Comparison of ENCODE assay signal across 18 mouse cellular contexts in the genomic region with DNA sequence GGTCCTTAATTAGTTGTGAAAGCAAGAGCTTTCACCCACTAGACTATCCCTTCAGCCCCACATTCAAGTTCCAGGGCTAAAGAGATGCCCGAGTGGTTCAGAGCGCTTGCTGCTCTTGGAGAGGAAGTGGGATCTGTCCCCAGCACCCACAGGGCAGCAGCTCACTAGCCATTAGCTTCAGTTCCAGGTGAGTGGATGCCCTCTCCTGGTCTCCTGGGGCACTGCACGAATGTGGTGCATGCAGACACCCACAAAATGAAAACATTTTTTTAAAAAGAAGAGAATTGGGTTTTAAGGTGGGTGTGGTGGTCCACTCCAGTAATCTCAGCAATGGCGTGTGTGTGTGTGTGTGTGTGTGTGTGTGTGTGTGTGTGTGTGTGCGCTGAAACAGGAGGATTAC. TPM values are rescaled to one million over a fixed set of nuclear protein-coding genes. Genes with fewer than 3 reads are reported as not detected.
DNase-seq lines count a peak whose midpoint lies in the region; ATAC-seq and TF ChIP-seq lines count a peak whose summit lies in the region.
"Had no signal": no experiment of that assay in that cellular context is flagged by ENCODE, and none has a peak within 500 bp of the region (broad histone marks: within the 10 kb centered on the region; RNA-seq: fewer than 3 reads in every experiment).

No protein-coding gene starts in this region.

- no peak overlapping the region for H3K9ac ChIP-seq in intestine, postnatal 0 days (ENCODE audit: low read depth, low read length)
- H3K9ac ChIP-seq in intestine, embryonic 16.5 days (ENCODE audit: low read depth, low read length), result no peak overlapping the region
- no peak overlapping the region for H3K9ac ChIP-seq in lung, postnatal 0 days (replicated peaks; ENCODE audit: low read depth)
- H3K9ac ChIP-seq: forebrain, postnatal 0 days; heart, embryonic 13.5 days; intestine, embryonic 15.5 days; liver, embryonic 15.5 days had no signal

- POLR2A ChIA-PET in Patski (lab: Charles Lee), result interaction anchor here (0.6 to 0.7 kb wide), 2 partner anchors 10 to 1360 kb away, joined by 4 to 6 read pairs; no protein-coding TSS in a partner anchor

- WGBS in intestine, postnatal 0 days, result 92% methylated on average over 5 of the region's 5 CpGs
- WGBS in intestine, embryonic 16.5 days, result 87% methylated on average over 5 of the region's 5 CpGs
- 85% methylated on average over 5 of the region's 5 CpGs for WGBS in lung, postnatal 0 days

- H3K4me1 ChIP-seq in intestine, postnatal 0 days (replicated peaks; ENCODE audit: control insufficient read depth, insufficient read depth, low read length), result no peaks in the 10 kb centered on the region
- H3K4me1 ChIP-seq in intestine, embryonic 16.5 days (ENCODE audit: control insufficient read depth, insufficient read depth, low read length), result no peaks in the 10 kb centered on the region
- no peaks in the 10 kb centered on the region for H3K4me1 ChIP-seq in lung, postnatal 0 days (ENCODE audit: insufficient read depth, low read depth, low read length)
- H3K4me1 ChIP-seq: heart, embryonic 13.5 days; intestine, embryonic 15.5 days; liver, embryonic 15.5 days; midbrain, embryonic 10.5 days had no signal

- in situ Hi-C loops in Patski (cut with MboI; ENCODE audit: low pct_unique_long_range_greater_than_20kb), result no loop called here

- no peaks in the 10 kb centered on the region for H3K27me3 ChIP-seq in intestine, postnatal 0 days (replicated peaks; ENCODE audit: control insufficient read depth, insufficient read depth, low read length)
- H3K27me3 ChIP-seq in intestine, embryonic 16.5 days (replicated peaks; ENCODE audit: control insufficient read depth, insufficient read depth, low read length), result no peaks in the 10 kb centered on the region
- H3K27me3 ChIP-seq in lung, postnatal 0 days (replicated peaks; ENCODE audit: insufficient read depth, low read length), result no peaks in the 10 kb centered on the region
- H3K27me3 ChIP-seq in Patski, result no peaks in the 10 kb centered on the region
- H3K27me3 ChIP-seq in splenic B cell, adult 2 months (ENCODE audit: control insufficient read depth, insufficient read depth, low read length, poor library complexity, severe bottlenecking), result no peaks in the 10 kb centered on the region
- H3K27me3 ChIP-seq: heart, embryonic 13.5 days; intestine, embryonic 15.5 days; liver, embryonic 15.5 days had no signal

- ATAC-seq in intestine, postnatal 0 days, result no peak
- ATAC-seq in intestine, embryonic 16.5 days, result no peak
- ATAC-seq in lung, postnatal 0 days, result no peak
- no peak for ATAC-seq in Patski
- ATAC-seq: forebrain, postnatal 0 days; intestine, embryonic 15.5 days had no signal

- CTCF ChIA-PET in Patski (lab: Charles Lee), result interaction anchor here (0.9 to 1.7 kb wide), 6 partner anchors 8 to 562 kb away, joined by 3 to 6 read pairs (median 3); no protein-coding TSS in a partner anchor

- no peak overlapping the region for H3K27ac ChIP-seq in intestine, postnatal 0 days (ENCODE audit: low read depth, low read length)
- no peak overlapping the region for H3K27ac ChIP-seq in intestine, embryonic 16.5 days (ENCODE audit: low read length)
- no peak overlapping the region for H3K27ac ChIP-seq in lung, postnatal 0 days (ENCODE audit: low read length)
- H3K27ac ChIP-seq: heart, embryonic 13.5 days; intestine, embryonic 15.5 days; liver, embryonic 15.5 days; midbrain, embryonic 10.5 days had no signal

- no peak for TF ChIP-seq EP300 in lung, postnatal 0 days (IDR thresholded peaks at IDR 0.05)

- TF ChIP-seq CTCF in intestine, postnatal 0 days (IDR thresholded peaks at IDR 0.05; ENCODE audit: low read depth), result 0 out of 2 replicates have a peak, but pooled peaks have one; percentile 28
- 0 out of 2 replicates have a peak, but pooled peaks have one; percentile 13 for TF ChIP-seq CTCF in lung, postnatal 0 days (IDR thresholded peaks at IDR 0.05)
- TF ChIP-seq CTCF in Patski (IDR thresholded peaks at IDR 0.05), result peak; percentile 47

- peaks cover 28% of the 10 kb centered on the region for H3K36me3 ChIP-seq in intestine, postnatal 0 days (ENCODE audit: control insufficient read depth, insufficient read depth)
- H3K36me3 ChIP-seq in intestine, embryonic 16.5 days (ENCODE audit: control insufficient read depth, insufficient read depth, low read length), result peaks cover 6% of the 10 kb centered on the region; the same call in 1 of the 2 replicates
- H3K36me3 ChIP-seq in lung, postnatal 0 days (ENCODE audit: insufficient read depth, low read length), result peaks cover 17% of the 10 kb centered on the region
- H3K36me3 ChIP-seq in splenic B cell, adult 2 months (ENCODE audit: control insufficient read depth, insufficient read depth, low read length, poor library complexity, severe bottlenecking), result peaks cover 4% of the 10 kb centered on the region

- H3K9me3 ChIP-seq in intestine, postnatal 0 days (ENCODE audit: control insufficient read depth), result no peaks in the 10 kb centered on the region
- no peaks in the 10 kb centered on the region for H3K9me3 ChIP-seq in intestine, embryonic 16.5 days (ENCODE audit: control insufficient read depth, low read length)
- H3K9me3 ChIP-seq in lung, postnatal 0 days (ENCODE audit: low read length), result no peaks in the 10 kb centered on the region
- H3K9me3 ChIP-seq: heart, embryonic 13.5 days; intestine, embryonic 15.5 days; liver, embryonic 15.5 days; midbrain, embryonic 10.5 days had no signal

- DNase-seq in lung, postnatal 0 days (ENCODE audit: low spot score), result no peak
- DNase-seq in lung, postnatal 36 days, result no peak
- no peak for DNase-seq in Patski (ENCODE audit: low read depth, low spot score)
- DNase-seq in splenic B cell, adult 2 months (ENCODE audit: low read depth, low spot score), result peak; percentile 8
- DNase-seq in urinary bladder, postnatal 14 days (ENCODE audit: low spot score), result no peak
- DNase-seq: adrenal gland, adult 2 months; cerebellum, adult 9-11 months; forebrain, postnatal 0 days; gastrocnemius, postnatal 14 days; kidney, postnatal 4 days; thymus, postnatal 25 days had no signal

- no peak overlapping the region for H3K4me2 ChIP-seq in intestine, postnatal 0 days (replicated peaks; ENCODE audit: low read depth)
- H3K4me2 ChIP-seq in intestine, embryonic 16.5 days (ENCODE audit: low read depth, low read length), result no peak overlapping the region
- H3K4me2 ChIP-seq in lung, postnatal 0 days (replicated peaks; ENCODE audit: low read depth, low read length), result no peak overlapping the region
- H3K4me2 ChIP-seq: heart, embryonic 13.5 days; intestine, embryonic 15.5 days; liver, embryonic 15.5 days had no signal

- no peak overlapping the region for H3K4me3 ChIP-seq in intestine, postnatal 0 days (ENCODE audit: low read depth, low read length)
- no peak overlapping the region for H3K4me3 ChIP-seq in intestine, embryonic 16.5 days (ENCODE audit: low read length)
- no peak overlapping the region for H3K4me3 ChIP-seq in lung, postnatal 0 days (ENCODE audit: low read depth, low read length)
- H3K4me3 ChIP-seq: erythroblast, embryonic 14.5 days; heart, embryonic 13.5 days; intestine, embryonic 15.5 days; liver, embryonic 15.5 days; midbrain, embryonic 10.5 days had no signal

RNA-seq across cellular contexts. Expression of a gene that starts 40.7 kb away (rescaled TPM):
- polyA plus RNA-seq in intestine, postnatal 0 days (2015; fragmentation: Nextera tagmentation; extraction: Ambion mirVana), result 12.0 and 15.0 TPM in 2 replicates
- 22.6 and 24.8 TPM in 2 replicates for polyA plus RNA-seq in intestine, embryonic 16.5 days (2015; fragmentation: Nextera tagmentation; extraction: Ambion mirVana)
- 16.1 and 16.5 TPM in 2 replicates for polyA plus RNA-seq in lung, postnatal 0 days (2015; fragmentation: Nextera tagmentation; extraction: Ambion mirVana)
- polyA plus RNA-seq in Patski (2021), result 34.0 TPM

RNA-seq across cellular contexts. Expression of a gene that starts 40.7 kb away (rescaled TPM):
- polyA plus RNA-seq in intestine, postnatal 0 days (2015; fragmentation: Nextera tagmentation; extraction: Ambion mirVana), result 97.7 and 105 TPM in 2 replicates
- 78.1 and 83.6 TPM in 2 replicates for polyA plus RNA-seq in intestine, embryonic 16.5 days (2015; fragmentation: Nextera tagmentation; extraction: Ambion mirVana)
- 94.8 and 97.5 TPM in 2 replicates for polyA plus RNA-seq in lung, postnatal 0 days (2015; fragmentation: Nextera tagmentation; extraction: Ambion mirVana)
- 93.7 TPM for polyA plus RNA-seq in Patski (2021)
